Mouse (Mus musculus): ENCODE results near the gene Chst5.

GRCm38 (mm10) chr8:111889931-111890910, 20.0 kb downstream of the Chst5 start:
- TF ChIP-seq TAL1 (conservative IDR thresholded peaks at IDR 0.05; ENCODE audit: low read depth, low read length) (no peak), CTCF (IDR thresholded peaks at IDR 0.05; ENCODE audit: low read depth, low read length) (no peak)
